Mouse (Mus musculus) ES-Bruce4 (cell line): ENCODE measurements around the gene Oxa1l.

Experiments
- EP300 ChIP-seq: IDR thresholded peaks from 2 replicates; pipeline ENCODE4 v1.6.1; 2011; ENCODE audit warnings: low read depth, low read length; ENCODE audit not compliant: insufficient read depth
- POLR2A ChIP-seq: IDR thresholded peaks from one replicate; pipeline ENCODE4 v1.8.1; 2011; ENCODE audit warnings: low read length; ENCODE audit not compliant: insufficient read depth

GRCm38 (mm10) chr14:54409980-54410810 is 49.6 kb downstream of the Oxa1l start:
- TF ChIP-seq EP300, result peak; percentile 79
- no peak for TF ChIP-seq POLR2A
